Mouse (Mus musculus): ENCODE measurements around the gene Gyg. TPM values are rescaled to one million over a fixed set of nuclear protein-coding genes. Genes with fewer than 3 reads are reported as not detected.

Gyg gene
- total RNA-seq (2017): 23.8 and 34.1 TPM in 2 replicates

GRCm38 (mm10) chr3:20154531-20155367 is at the start of gene Gyg:
Gyg (minus strand) TSS chr3:20155317.
- peak; percentile 71 for ATAC-seq (replicated peaks; ENCODE audit: low read depth, poor library complexity, severe bottlenecking)

- ATAC-seq (replicated peaks; ENCODE audit: low read depth, poor library complexity, severe bottlenecking): peak; percentile 88
Measured at GRCm38 (mm10) chr3:20198869-20199268, 43.8 kb upstream of the Gyg start.

GRCm38 (mm10) chr3:20197878-20198277 is 42.8 kb upstream of the Gyg start:
- ATAC-seq (replicated peaks; ENCODE audit: low read depth, poor library complexity, severe bottlenecking): peak; percentile 86

- peak; percentile 42; the same call in 1 of the 2 replicates for ATAC-seq (replicated peaks; ENCODE audit: low read depth, poor library complexity, severe bottlenecking)
Measured at GRCm38 (mm10) chr3:20188976-20189675, 34.0 kb upstream of the Gyg start.

GRCm38 (mm10) chr3:20172394-20172793 is 17.3 kb upstream of the Gyg start:
- ATAC-seq (replicated peaks; ENCODE audit: low read depth, poor library complexity, severe bottlenecking): no peak

GRCm38 (mm10) chr3:20167487-20167886 is 12.4 kb upstream of the Gyg start:
- ATAC-seq (replicated peaks; ENCODE audit: low read depth, poor library complexity, severe bottlenecking): no peak

GRCm38 (mm10) chr3:20155476-20155875 is 359 bp upstream of the Gyg start:
- ATAC-seq (replicated peaks; ENCODE audit: low read depth, poor library complexity, severe bottlenecking): peak; percentile 55

- no peak for ATAC-seq (replicated peaks; ENCODE audit: low read depth, poor library complexity, severe bottlenecking)
Measured at GRCm38 (mm10) chr3:20151651-20152050, 3.5 kb downstream of the Gyg start.

GRCm38 (mm10) chr3:20150511-20150910 is 4.6 kb downstream of the Gyg start:
- no peak for ATAC-seq (replicated peaks; ENCODE audit: low read depth, poor library complexity, severe bottlenecking)

GRCm38 (mm10) chr3:20147647-20148046 is 7.5 kb downstream of the Gyg start:
- ATAC-seq (replicated peaks; ENCODE audit: low read depth, poor library complexity, severe bottlenecking): no peak

GRCm38 (mm10) chr3:20146884-20147395 is 8.2 kb downstream of the Gyg start:
- ATAC-seq (replicated peaks; ENCODE audit: low read depth, poor library complexity, severe bottlenecking): no peak

- no peak for ATAC-seq (replicated peaks; ENCODE audit: low read depth, poor library complexity, severe bottlenecking)
Measured at GRCm38 (mm10) chr3:20145696-20146113, 9.4 kb downstream of the Gyg start.

GRCm38 (mm10) chr3:20144401-20144800 is 10.7 kb downstream of the Gyg start:
- no peak for ATAC-seq (replicated peaks; ENCODE audit: low read depth, poor library complexity, severe bottlenecking)

GRCm38 (mm10) chr3:20143726-20144125 is 11.4 kb downstream of the Gyg start:
- ATAC-seq (replicated peaks; ENCODE audit: low read depth, poor library complexity, severe bottlenecking): no peak

GRCm38 (mm10) chr3:20142576-20142975 is 12.5 kb downstream of the Gyg start:
- ATAC-seq (replicated peaks; ENCODE audit: low read depth, poor library complexity, severe bottlenecking): no peak

- ATAC-seq (replicated peaks; ENCODE audit: low read depth, poor library complexity, severe bottlenecking): no peak
Measured at GRCm38 (mm10) chr3:20142101-20142500, 13.0 kb downstream of the Gyg start.

- ATAC-seq (replicated peaks; ENCODE audit: low read depth, poor library complexity, severe bottlenecking): no peak
Measured at GRCm38 (mm10) chr3:20141679-20142078, 13.4 kb downstream of the Gyg start.

- ATAC-seq (replicated peaks; ENCODE audit: low read depth, poor library complexity, severe bottlenecking): no peak
Measured at GRCm38 (mm10) chr3:20141240-20141639, 13.9 kb downstream of the Gyg start.

- peak; percentile 86 for ATAC-seq (replicated peaks; ENCODE audit: low read depth, poor library complexity, severe bottlenecking)
Measured at GRCm38 (mm10) chr3:20136868-20137581, 18.1 kb downstream of the Gyg start.

- peak; percentile 38 for ATAC-seq (replicated peaks; ENCODE audit: low read depth, poor library complexity, severe bottlenecking)
Measured at GRCm38 (mm10) chr3:20134545-20134944, 20.6 kb downstream of the Gyg start.

Measured in common myeloid progenitor, adult 5-6 weeks (primary cell).